Mouse (Mus musculus) fat pad, adult 2 months (tissue): ENCODE measurements around the gene Nupl2.

Source experiments
- DNase-seq: peaks from one replicate; pipeline ENCODE4 v3.0.0-alpha.2; 2011; ENCODE audit warnings: low read depth, low spot score; ENCODE audit errors: extremely low read depth

Gene Nupl2

GRCm38 (mm10) chr5:24208505-24208904 lies 43.7 kb downstream of the Nupl2 start:
- no peak for DNase-seq

GRCm38 (mm10) chr5:24213861-24214546 lies 49.2 kb downstream of the Nupl2 start:
- no peak for DNase-seq

- DNase-seq = no peak
Measured at GRCm38 (mm10) chr5:24214547-24214878, 49.8 kb downstream of the Nupl2 start.

GRCm38 (mm10) chr5:24214900-24215299 lies 50.1 kb downstream of the Nupl2 start:
- DNase-seq = no peak
